ENCODE assay signal across 37 mouse cellular contexts in genomic region chr1:175659900-175660299, GRCm38 (mm10). TPM values are rescaled to one million over a fixed set of nuclear protein-coding genes. Genes with fewer than 3 reads are reported as not detected.
DNase-seq lines count a peak whose midpoint lies in the region; ATAC-seq and TF ChIP-seq lines count a peak whose summit lies in the region.
"Had no signal": no experiment of that assay in that cellular context is flagged by ENCODE, and none has a peak within 500 bp of the region (broad histone marks: within the 10 kb centered on the region; RNA-seq: fewer than 3 reads in every experiment).

No protein-coding gene starts in this region.

- WGBS in heart, embryonic 12.5 days: 90% methylated on average over 4 of the region's 4 CpGs

- H3K27ac ChIP-seq in heart, embryonic 12.5 days (ENCODE audit: poor library complexity, severe bottlenecking): no peak overlapping the region
- no peak overlapping the region for H3K27ac ChIP-seq in left cerebral cortex, adult 2 months
- H3K27ac ChIP-seq: forebrain, embryonic 13.5 days; heart, embryonic 10.5 days; hindbrain, embryonic 13.5 days; limb, embryonic 13.5 days; liver, embryonic 12.5 days; stomach, postnatal 0 days had no signal

- peak; percentile 59 for DNase-seq in heart, adult 11 months
- peak; percentile 66 for DNase-seq in A20 (ENCODE audit: low read depth, low spot score)
- DNase-seq in left cerebral cortex, adult 2 months (ENCODE audit: extremely low spot score in 1 of 2, low spot score in 2 of 2): no peak
- no peak for DNase-seq in layer of hippocampus, adult 11-12 months (ENCODE audit: low spot score)
- DNase-seq: adrenal gland, adult 8-10 months; cerebellum, adult 11-12 months; cerebellum, postnatal 14 days; gastrocnemius, postnatal 10 days; heart, postnatal 36 days; kidney, adult 8-10 months; kidney, postnatal 10 days; layer of hippocampus, adult 9-11 months; liver, postnatal 0 days; midbrain, embryonic 14.5 days; right cerebral cortex, adult 18-20 months; thymus, postnatal 4 days had no signal

- no peaks in the 10 kb centered on the region for H3K4me1 ChIP-seq in heart, embryonic 12.5 days (replicated peaks)
- H3K4me1 ChIP-seq: forebrain, embryonic 13.5 days; heart, embryonic 10.5 days; hindbrain, embryonic 13.5 days; limb, embryonic 13.5 days; liver, embryonic 12.5 days had no signal

- no peaks in the 10 kb centered on the region for H3K27me3 ChIP-seq in heart, embryonic 12.5 days (replicated peaks)
- H3K27me3 ChIP-seq: forebrain, embryonic 13.5 days; hindbrain, embryonic 13.5 days; limb, embryonic 13.5 days; liver, embryonic 12.5 days had no signal

- no peak overlapping the region for H3K9ac ChIP-seq in heart, embryonic 12.5 days
- H3K9ac ChIP-seq: forebrain, embryonic 13.5 days; hindbrain, embryonic 13.5 days; limb, embryonic 13.5 days; liver, embryonic 12.5 days; liver, postnatal 0 days had no signal

- TF ChIP-seq CTCF in left cerebral cortex, adult 2 months (IDR thresholded peaks at IDR 0.05): no peak

- no peak overlapping the region for H3K4me3 ChIP-seq in heart, embryonic 12.5 days
- no peak overlapping the region for H3K4me3 ChIP-seq in left cerebral cortex, adult 2 months
- H3K4me3 ChIP-seq: forebrain, embryonic 13.5 days; heart, embryonic 10.5 days; hindbrain, embryonic 13.5 days; limb, embryonic 13.5 days; liver, embryonic 12.5 days had no signal

- H3K9me3 ChIP-seq in heart, embryonic 12.5 days (replicated peaks): no peaks in the 10 kb centered on the region
- H3K9me3 ChIP-seq: forebrain, embryonic 13.5 days; G1E; heart, embryonic 10.5 days; hindbrain, embryonic 13.5 days; limb, embryonic 13.5 days; liver, embryonic 12.5 days had no signal

- no peak for ATAC-seq in heart, embryonic 12.5 days (ENCODE audit: insufficient number of reproducible peaks, low FRiP score)
- peak; percentile 92 for ATAC-seq in granulocyte monocyte progenitor cell, adult 5-6 weeks (replicated peaks; ENCODE audit: poor library complexity, severe bottlenecking)
- 0 out of 2 replicates have a peak, but pooled peaks have one; percentile 49 for ATAC-seq in monocyte, adult 5-6 weeks (replicated peaks; ENCODE audit: insufficient number of reproducible peaks, low FRiP score, low TSS enrichment, poor library complexity, severe bottlenecking)
- no peak for ATAC-seq in megakaryocyte-erythroid progenitor cell, adult 5-6 weeks (replicated peaks; ENCODE audit: low FRiP score, low TSS enrichment, poor library complexity, severe bottlenecking)
- ATAC-seq: forebrain, embryonic 13.5 days; intestine, embryonic 16.5 days; liver, embryonic 12.5 days; liver, postnatal 0 days had no signal

- intact Hi-C loops in left cerebral cortex, adult 2 months (cut with DNase I): no loop called here

- H3K36me3 ChIP-seq in heart, embryonic 12.5 days: peaks cover 21% of the 10 kb centered on the region
- H3K36me3 ChIP-seq: G1E; heart, embryonic 10.5 days; limb, embryonic 13.5 days; liver, embryonic 12.5 days had no signal

- H3K4me2 ChIP-seq in heart, embryonic 12.5 days: no peak overlapping the region
- H3K4me2 ChIP-seq: forebrain, embryonic 13.5 days; hindbrain, embryonic 13.5 days; limb, embryonic 13.5 days; liver, embryonic 12.5 days had no signal

RNA-seq across cellular contexts. Expression of gene Opn3, which starts 32.7 kb away (rescaled TPM):
- polyA plus RNA-seq in heart, embryonic 12.5 days (2016; fragmentation: Nextera tagmentation; extraction: Ambion mirVana): 15.3 and 16.6 TPM in 2 replicates
- total RNA-seq in granulocyte monocyte progenitor cell, adult 5-6 weeks (2014; fragmentation: Nextera tagmentation): 0.13 and 1.3 TPM in 2 replicates
- total RNA-seq in granulocyte monocyte progenitor cell, adult 5-6 weeks (2017): 0.39 and 0.82 TPM in 2 replicates
- 0.29 to 0.78 TPM in 2 of 3 replicates, not detected in the other for total RNA-seq in monocyte, adult 5-6 weeks (2017)
- 0.72 TPM in 1 of 2 replicates, not detected in the other for total RNA-seq in megakaryocyte-erythroid progenitor cell, adult 5-6 weeks (2014; fragmentation: Nextera tagmentation)
- total RNA-seq in megakaryocyte-erythroid progenitor cell, adult 5-6 weeks (2017): 0.23 and 1.1 TPM in 2 replicates
- 1 to 10 TPM; 6.1 to 6.6 TPM for total RNA-seq in left cerebral cortex, adult 2 months (2021)

RNA-seq across cellular contexts. Expression of gene Chml, which starts 32.8 kb away (rescaled TPM):
- polyA plus RNA-seq in heart, embryonic 12.5 days (2016; fragmentation: Nextera tagmentation; extraction: Ambion mirVana): 8.1 and 8.5 TPM in 2 replicates
- 8.9 and 13.5 TPM in 2 replicates for total RNA-seq in granulocyte monocyte progenitor cell, adult 5-6 weeks (2014; fragmentation: Nextera tagmentation)
- total RNA-seq in granulocyte monocyte progenitor cell, adult 5-6 weeks (2017): 13.8 and 14.5 TPM in 2 replicates
- total RNA-seq in monocyte, adult 5-6 weeks (2017): 11.2 to 13.9 TPM (median 13.0 TPM) in 3 replicates
- total RNA-seq in megakaryocyte-erythroid progenitor cell, adult 5-6 weeks (2014; fragmentation: Nextera tagmentation): 7.0 and 12.6 TPM in 2 replicates
- 12.5 and 15.8 TPM in 2 replicates for total RNA-seq in megakaryocyte-erythroid progenitor cell, adult 5-6 weeks (2017)
- 10 to 100 TPM in 1 of 2 experiments, 1 to 10 TPM in 1; 10.0 to 10.1 TPM for total RNA-seq in left cerebral cortex, adult 2 months (2021)

RNA-seq across cellular contexts. Expression of gene Fh1, which starts 34.5 kb away (rescaled TPM):
- polyA plus RNA-seq in heart, embryonic 12.5 days (2016; fragmentation: Nextera tagmentation; extraction: Ambion mirVana): 192 and 201 TPM in 2 replicates
- total RNA-seq in granulocyte monocyte progenitor cell, adult 5-6 weeks (2014; fragmentation: Nextera tagmentation): 89.5 and 119 TPM in 2 replicates
- 154 and 156 TPM in 2 replicates for total RNA-seq in granulocyte monocyte progenitor cell, adult 5-6 weeks (2017)
- 35.9 to 46.8 TPM (median 37.1 TPM) in 3 replicates for total RNA-seq in monocyte, adult 5-6 weeks (2017)
- 99.2 and 129 TPM in 2 replicates for total RNA-seq in megakaryocyte-erythroid progenitor cell, adult 5-6 weeks (2014; fragmentation: Nextera tagmentation)
- 87.3 and 93.2 TPM in 2 replicates for total RNA-seq in megakaryocyte-erythroid progenitor cell, adult 5-6 weeks (2017)
- total RNA-seq in left cerebral cortex, adult 2 months (2021): 10 to 100 TPM; 66.7 to 82.2 TPM

RNA-seq across cellular contexts. Expression of gene Wdr64, which starts 38.5 kb away (rescaled TPM):
- not detected in 2 replicates for polyA plus RNA-seq in heart, embryonic 12.5 days (2016; fragmentation: Nextera tagmentation; extraction: Ambion mirVana)
- total RNA-seq in granulocyte monocyte progenitor cell, adult 5-6 weeks (2014; fragmentation: Nextera tagmentation): not detected in 2 replicates
- total RNA-seq in granulocyte monocyte progenitor cell, adult 5-6 weeks (2017): not detected in 2 replicates
- not detected in 3 replicates for total RNA-seq in monocyte, adult 5-6 weeks (2017)
- not detected in 2 replicates for total RNA-seq in megakaryocyte-erythroid progenitor cell, adult 5-6 weeks (2014; fragmentation: Nextera tagmentation)
- total RNA-seq in megakaryocyte-erythroid progenitor cell, adult 5-6 weeks (2017): not detected in 2 replicates
- total RNA-seq in left cerebral cortex, adult 2 months (2021): not detected
- total RNA-seq: adrenal gland, adult 8-10 months; adrenal gland, postnatal 4 days; gastrocnemius, postnatal 10 days; heart, postnatal 36 days; left cerebral cortex, adult 8-10 months; left cerebral cortex, postnatal 36 days had no signal
- polyA plus RNA-seq: embryonic facial prominence, embryonic 11.5 days; forebrain, embryonic 13.5 days; G1E; heart, embryonic 10.5 days; heart, embryonic 16.5 days; hindbrain, embryonic 13.5 days; intestine, embryonic 16.5 days; large intestine, adult 2 months; limb, embryonic 13.5 days; liver, embryonic 12.5 days; liver, postnatal 0 days; lung, embryonic 16.5 days; midbrain, embryonic 14.5 days; neural tube, embryonic 11.5 days; stomach, postnatal 0 days; thymus, postnatal 0 days had no signal

RNA-seq across cellular contexts. Expression of gene Kmo, which starts 39.7 kb away (rescaled TPM):
- polyA plus RNA-seq in heart, embryonic 12.5 days (2016; fragmentation: Nextera tagmentation; extraction: Ambion mirVana): 0.18 and 0.29 TPM in 2 replicates
- 3.9 and 9.0 TPM in 2 replicates for total RNA-seq in granulocyte monocyte progenitor cell, adult 5-6 weeks (2014; fragmentation: Nextera tagmentation)
- 2.5 and 7.7 TPM in 2 replicates for total RNA-seq in granulocyte monocyte progenitor cell, adult 5-6 weeks (2017)
- 7.5 to 16.0 TPM (median 10.7 TPM) in 3 replicates for total RNA-seq in monocyte, adult 5-6 weeks (2017)
- total RNA-seq in megakaryocyte-erythroid progenitor cell, adult 5-6 weeks (2014; fragmentation: Nextera tagmentation): 0.87 and 1.8 TPM in 2 replicates
- 0.27 and 0.38 TPM in 2 replicates for total RNA-seq in megakaryocyte-erythroid progenitor cell, adult 5-6 weeks (2017)
- total RNA-seq in left cerebral cortex, adult 2 months (2021): under 1 TPM in 1 of 2 experiments, not detected in 1; 0.14 TPM
- total RNA-seq: G1E had no signal
- polyA plus RNA-seq: forebrain, embryonic 13.5 days; G1E; midbrain, embryonic 14.5 days had no signal

Comparison
In these comparisons a context has a peak if more than half of its experiments do, and no peak if none do; other contexts are left out.
1. DNase-seq: peak in heart, adult 11 months (single experiment) and A20 (single experiment); none in left cerebral cortex, adult 2 months (0 of 2) and layer of hippocampus, adult 11-12 months (single experiment).
2. ATAC-seq: peak in granulocyte monocyte progenitor cell, adult 5-6 weeks (single experiment) and monocyte, adult 5-6 weeks (single experiment); none in heart, embryonic 12.5 days (single experiment) and megakaryocyte-erythroid progenitor cell, adult 5-6 weeks (single experiment).